Mouse (Mus musculus): ENCODE data around the gene Hdac8. TPM values are rescaled to one million over a fixed set of nuclear protein-coding genes. Genes with fewer than 3 reads are reported as not detected.

Gene Hdac8
- polyA plus RNA-seq, 1 experiment: 24.8 TPM

DNA sequence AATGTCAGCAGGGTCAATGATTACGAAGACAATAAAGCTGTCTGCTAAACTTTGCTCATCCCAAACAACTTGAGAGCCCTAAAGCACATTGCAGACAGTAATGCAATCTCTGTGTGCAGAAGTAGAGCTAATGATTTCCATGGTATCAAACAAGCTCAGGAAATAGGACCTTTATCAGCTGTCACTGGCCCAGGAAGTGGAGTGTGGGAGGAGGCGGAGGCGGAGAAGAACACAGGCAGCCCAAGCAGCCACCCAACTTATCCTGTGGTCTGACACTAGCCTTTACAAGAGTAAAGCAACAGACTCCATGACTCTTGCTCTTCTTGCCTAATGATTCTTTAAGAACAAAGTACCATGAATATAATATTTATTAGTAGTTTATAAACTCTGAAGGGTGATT, 26.7 kb downstream of the Hdac8 start:
- no peaks in the 10 kb centered on the region for H3K27me3 ChIP-seq (ENCODE audit: control insufficient read depth, insufficient read depth, low read length)
- DNase-seq: no peak
- no peak for TF ChIP-seq POLR2A (IDR thresholded peaks at IDR 0.05; ENCODE audit: borderline replicate concordance, insufficient read depth, low read length)
- TF ChIP-seq CTCF (IDR thresholded peaks at IDR 0.05; ENCODE audit: borderline replicate concordance, insufficient read depth, low read depth, low read length): no peak
- peaks cover 5% of the 10 kb centered on the region; the same call in 1 of the 2 replicates for H3K4me1 ChIP-seq (ENCODE audit: control insufficient read depth, insufficient read depth, low read length)
- no peak overlapping the region for H3K27ac ChIP-seq (ENCODE audit: insufficient read depth, low read length)
- WGBS: 90% methylated on average over 3 of the region's 3 CpGs
- no peak overlapping the region for H3K4me3 ChIP-seq (replicated peaks; ENCODE audit: insufficient read depth, low read depth, low read length)

DNA sequence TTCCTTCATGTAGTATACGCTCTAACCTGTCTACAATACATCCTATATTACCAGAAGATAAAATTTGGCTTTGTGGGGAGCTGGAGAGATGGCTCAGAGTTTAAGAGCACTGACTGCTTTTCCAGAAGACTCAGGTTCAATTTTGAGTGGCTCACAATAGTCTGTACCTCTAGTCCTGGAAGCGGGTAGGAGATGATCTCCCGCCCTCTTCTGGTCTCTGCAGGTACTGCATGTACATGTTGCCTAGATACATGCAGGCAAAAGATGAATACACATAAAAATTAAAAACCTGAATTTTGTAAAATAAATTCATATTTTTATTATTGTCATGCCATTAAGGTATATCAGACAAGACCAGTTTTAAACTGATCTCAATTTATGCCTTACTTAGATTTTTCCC, 28.4 kb downstream of the Hdac8 start:
- H3K4me3 ChIP-seq (replicated peaks; ENCODE audit: insufficient read depth, low read depth, low read length): no peak overlapping the region
- peak; percentile 67 to 80 for DNase-seq
- TF ChIP-seq CTCF (IDR thresholded peaks at IDR 0.05; ENCODE audit: borderline replicate concordance, insufficient read depth, low read depth, low read length) (peak; percentile 57; the same call in 1 of the 2 replicates), POLR2A (IDR thresholded peaks at IDR 0.05; ENCODE audit: borderline replicate concordance, insufficient read depth, low read length) (no peak)
- no peak overlapping the region for H3K27ac ChIP-seq (ENCODE audit: insufficient read depth, low read length)
- H3K27me3 ChIP-seq (ENCODE audit: control insufficient read depth, insufficient read depth, low read length): no peaks in the 10 kb centered on the region
- H3K4me1 ChIP-seq (ENCODE audit: control insufficient read depth, insufficient read depth, low read length): peaks cover 5% of the 10 kb centered on the region; the same call in 1 of the 2 replicates
- 36% methylated on average over 3 of the region's 3 CpGs for WGBS

DNA sequence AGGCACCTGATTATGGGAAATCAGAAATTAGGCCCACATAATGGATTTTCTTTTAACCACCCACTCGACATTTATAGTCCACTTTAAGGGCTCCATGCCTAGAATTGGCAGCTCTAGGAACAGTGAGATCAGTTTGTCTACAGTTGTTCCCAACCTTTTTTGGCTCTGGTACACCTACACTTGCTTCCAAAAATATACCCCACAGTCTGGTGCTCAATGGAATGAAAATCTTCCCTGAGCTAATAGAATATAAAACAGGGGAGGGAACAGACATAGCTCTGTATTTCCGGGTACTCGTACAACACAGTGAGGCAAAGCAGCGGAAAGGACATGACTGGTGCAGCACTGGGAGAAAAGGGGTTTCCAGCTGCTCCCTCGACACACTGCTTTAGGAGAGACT, 29.6 kb downstream of the Hdac8 start:
- H3K27me3 ChIP-seq (ENCODE audit: control insufficient read depth, insufficient read depth, low read length): no peaks in the 10 kb centered on the region
- 19% methylated on average over 5 of the region's 5 CpGs for WGBS
- TF ChIP-seq CTCF (IDR thresholded peaks at IDR 0.05; ENCODE audit: borderline replicate concordance, insufficient read depth, low read depth, low read length): no peak
- no peak for TF ChIP-seq POLR2A (IDR thresholded peaks at IDR 0.05; ENCODE audit: borderline replicate concordance, insufficient read depth, low read length)
- H3K4me3 ChIP-seq (replicated peaks; ENCODE audit: insufficient read depth, low read depth, low read length): no peak overlapping the region
- no peak overlapping the region for H3K27ac ChIP-seq (ENCODE audit: insufficient read depth, low read length)
- H3K4me1 ChIP-seq (ENCODE audit: control insufficient read depth, insufficient read depth, low read length): peaks cover 5% of the 10 kb centered on the region; the same call in 1 of the 2 replicates
- peak in 1 of 2 experiments; percentile 58 for DNase-seq

DNA sequence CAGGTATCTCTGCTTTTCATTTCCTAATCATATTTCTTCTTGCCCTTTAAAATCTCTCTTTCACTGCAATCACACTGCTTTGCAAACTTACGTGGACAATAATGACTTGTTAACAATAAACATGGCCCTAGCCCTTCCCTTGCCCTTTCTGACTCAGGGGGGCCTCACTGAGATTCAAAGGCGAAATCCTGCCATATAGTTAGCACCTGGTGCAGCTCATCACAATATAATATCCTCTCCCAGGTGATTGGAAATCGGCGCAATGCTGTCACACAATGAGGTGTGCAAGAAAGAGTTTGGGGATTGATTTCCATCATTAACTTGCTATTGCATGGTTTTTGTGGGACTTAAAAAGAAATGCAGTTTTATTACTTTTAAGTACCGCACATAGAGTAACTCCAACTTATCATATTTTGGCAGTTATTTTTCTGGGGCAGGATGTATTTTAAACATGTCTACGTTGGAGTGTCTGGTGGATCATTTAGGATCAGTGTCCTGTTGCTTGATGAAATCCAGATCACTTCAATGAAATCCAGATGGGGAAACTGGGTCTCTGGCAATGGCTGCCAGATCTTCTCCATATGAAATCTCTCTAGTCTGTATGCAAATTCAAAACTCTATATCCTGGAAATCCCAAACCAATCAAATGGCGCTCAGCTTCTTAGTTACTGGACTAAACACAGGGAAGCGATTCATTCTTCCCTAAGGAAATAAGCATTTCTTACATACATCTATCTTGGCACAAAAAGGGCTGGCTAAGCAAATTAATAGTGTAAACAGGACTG, 86.6 kb downstream of the Hdac8 start:
- no peaks in the 10 kb centered on the region for H3K27me3 ChIP-seq (ENCODE audit: control insufficient read depth, insufficient read depth, low read length)
- TF ChIP-seq CTCF (IDR thresholded peaks at IDR 0.05; ENCODE audit: borderline replicate concordance, insufficient read depth, low read depth, low read length): no peak
- TF ChIP-seq POLR2A (IDR thresholded peaks at IDR 0.05; ENCODE audit: borderline replicate concordance, insufficient read depth, low read length): no peak
- WGBS: 88% methylated on average over 8 of the region's 8 CpGs
- no peak overlapping the region for H3K4me3 ChIP-seq (replicated peaks; ENCODE audit: insufficient read depth, low read depth, low read length)
- no peaks in the 10 kb centered on the region for H3K4me1 ChIP-seq (ENCODE audit: control insufficient read depth, insufficient read depth, low read length)
- no peak for DNase-seq
- no peak overlapping the region for H3K27ac ChIP-seq (ENCODE audit: insufficient read depth, low read length)

DNA sequence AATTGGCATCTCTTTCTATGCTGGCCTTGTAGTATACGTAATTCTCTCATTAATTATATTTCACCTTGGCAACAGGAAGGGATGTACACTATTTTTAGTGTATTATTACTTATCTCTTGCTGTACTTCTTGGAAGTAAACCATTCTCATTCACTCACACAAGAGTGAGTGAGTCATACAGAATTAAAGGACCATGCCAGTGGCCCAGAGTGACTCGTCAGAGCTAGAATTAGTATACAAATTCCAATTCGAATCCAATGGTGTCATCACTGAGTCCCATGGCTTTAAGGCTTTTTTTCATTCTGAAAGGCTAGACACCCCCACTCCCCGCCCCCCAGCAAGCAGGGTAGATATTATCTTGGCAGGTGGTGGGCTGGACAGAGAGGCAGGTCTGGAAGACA, 88.2 kb downstream of the Hdac8 start:
- Histone ChIP-seq H3K27me3 (ENCODE audit: control insufficient read depth, insufficient read depth, low read length) (no peaks in the 10 kb centered on the region), H3K4me1 (ENCODE audit: control insufficient read depth, insufficient read depth, low read length) (no peaks in the 10 kb centered on the region), H3K4me3 (replicated peaks; ENCODE audit: insufficient read depth, low read depth, low read length) (no peak overlapping the region), H3K27ac (ENCODE audit: insufficient read depth, low read length) (no peak overlapping the region)
- DNase-seq: peak in 1 of 2 experiments; percentile 28
- WGBS: 48% methylated on average over 4 of the region's 4 CpGs
- TF ChIP-seq POLR2A (IDR thresholded peaks at IDR 0.05; ENCODE audit: borderline replicate concordance, insufficient read depth, low read length) (no peak), CTCF (IDR thresholded peaks at IDR 0.05; ENCODE audit: borderline replicate concordance, insufficient read depth, low read depth, low read length) (no peak)

DNA sequence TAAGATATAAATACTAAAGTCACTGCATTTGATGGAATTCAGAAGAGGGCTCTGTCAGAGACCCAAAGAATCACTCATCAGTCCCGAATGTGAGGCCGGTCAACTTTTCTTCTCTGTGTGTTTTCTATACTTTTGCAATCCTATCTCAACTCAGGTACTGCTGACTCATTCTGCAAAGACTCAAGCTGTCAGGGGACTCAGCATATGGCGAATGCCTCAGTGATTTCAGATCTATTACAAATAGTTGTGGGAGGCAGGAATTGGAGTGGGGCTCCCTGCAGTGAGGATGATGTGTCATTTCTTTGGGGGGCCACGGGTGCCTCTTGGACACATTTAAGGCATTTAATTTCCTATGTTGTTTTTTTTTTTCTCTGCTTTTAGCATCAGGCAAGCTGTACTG, 88.8 kb downstream of the Hdac8 start:
- WGBS: 28% methylated on average over 4 of the region's 4 CpGs
- TF ChIP-seq POLR2A (IDR thresholded peaks at IDR 0.05; ENCODE audit: borderline replicate concordance, insufficient read depth, low read length) (no peak), CTCF (IDR thresholded peaks at IDR 0.05; ENCODE audit: borderline replicate concordance, insufficient read depth, low read depth, low read length) (no peak)
- Histone ChIP-seq H3K4me1 (ENCODE audit: control insufficient read depth, insufficient read depth, low read length) (no peaks in the 10 kb centered on the region), H3K27ac (ENCODE audit: insufficient read depth, low read length) (no peak overlapping the region), H3K4me3 (replicated peaks; ENCODE audit: insufficient read depth, low read depth, low read length) (no peak overlapping the region), H3K27me3 (ENCODE audit: control insufficient read depth, insufficient read depth, low read length) (no peaks in the 10 kb centered on the region)
- DNase-seq: peak; percentile 25 to 61

DNA sequence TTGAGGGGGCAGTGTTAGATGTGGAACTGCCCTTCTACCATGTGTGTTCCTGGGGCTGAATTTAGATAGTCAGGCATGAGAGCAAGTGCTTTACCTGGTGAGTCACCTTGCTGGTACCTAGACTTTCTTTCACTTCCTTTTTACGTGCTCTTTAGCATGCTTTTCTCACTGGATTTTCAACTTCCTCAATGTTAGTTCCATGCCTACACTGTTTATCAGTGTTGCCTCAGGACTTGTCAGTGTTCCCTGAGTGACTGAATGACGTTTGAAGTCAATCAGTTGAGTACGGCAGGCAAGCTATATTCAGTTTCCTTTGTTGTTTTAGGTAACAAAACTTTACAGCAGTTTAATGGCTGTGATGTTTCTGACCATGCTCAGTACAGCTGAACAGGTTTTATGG, 120.4 kb downstream of the Hdac8 start:
- Histone ChIP-seq H3K4me3 (replicated peaks; ENCODE audit: insufficient read depth, low read depth, low read length) (no peak overlapping the region), H3K27me3 (ENCODE audit: control insufficient read depth, insufficient read depth, low read length) (no peaks in the 10 kb centered on the region), H3K4me1 (ENCODE audit: control insufficient read depth, insufficient read depth, low read length) (no peaks in the 10 kb centered on the region), H3K27ac (ENCODE audit: insufficient read depth, low read length) (no peak overlapping the region)
- 91% methylated on average over 3 of the region's 3 CpGs for WGBS
- TF ChIP-seq CTCF (IDR thresholded peaks at IDR 0.05; ENCODE audit: borderline replicate concordance, insufficient read depth, low read depth, low read length): no peak
- no peak for TF ChIP-seq POLR2A (IDR thresholded peaks at IDR 0.05; ENCODE audit: borderline replicate concordance, insufficient read depth, low read length)
- no peak for DNase-seq

DNA sequence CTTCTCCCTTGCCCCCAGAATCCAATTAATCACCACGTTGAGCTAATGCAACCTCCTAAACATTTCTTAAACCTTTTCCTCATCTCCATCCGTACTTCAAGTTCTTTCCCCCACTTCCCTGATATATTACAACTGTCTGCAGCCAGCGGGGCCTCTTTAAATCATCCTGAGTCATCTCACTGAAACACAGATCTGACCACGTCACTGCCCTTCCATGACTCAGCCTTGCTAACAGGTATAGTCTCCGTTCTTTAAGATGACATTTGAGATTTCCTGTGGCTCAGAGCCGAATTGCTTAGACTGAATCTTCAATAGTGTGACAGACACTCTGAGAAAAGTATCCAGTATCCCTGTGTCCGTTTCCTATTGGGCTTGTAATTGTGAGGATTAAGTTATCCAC, 122.0 kb downstream of the Hdac8 start:
- no peak for TF ChIP-seq POLR2A (IDR thresholded peaks at IDR 0.05; ENCODE audit: borderline replicate concordance, insufficient read depth, low read length)
- no peak overlapping the region for H3K4me3 ChIP-seq (replicated peaks; ENCODE audit: insufficient read depth, low read depth, low read length)
- no peak overlapping the region for H3K27ac ChIP-seq (ENCODE audit: insufficient read depth, low read length)
- H3K4me1 ChIP-seq (ENCODE audit: control insufficient read depth, insufficient read depth, low read length): no peaks in the 10 kb centered on the region
- DNase-seq: no peak
- WGBS: 63% methylated on average over 7 of the region's 7 CpGs
- H3K27me3 ChIP-seq (ENCODE audit: control insufficient read depth, insufficient read depth, low read length): no peaks in the 10 kb centered on the region

Measured in cerebellum, adult 2 months (tissue).